Mouse (Mus musculus): ENCODE measurements around the gene Prss46. TPM values are rescaled to one million over a fixed set of nuclear protein-coding genes. Genes with fewer than 3 reads are reported as not detected.

Gene Prss46
- polyA plus RNA-seq, 1 experiment from 2014 or later = not detected

DNA sequence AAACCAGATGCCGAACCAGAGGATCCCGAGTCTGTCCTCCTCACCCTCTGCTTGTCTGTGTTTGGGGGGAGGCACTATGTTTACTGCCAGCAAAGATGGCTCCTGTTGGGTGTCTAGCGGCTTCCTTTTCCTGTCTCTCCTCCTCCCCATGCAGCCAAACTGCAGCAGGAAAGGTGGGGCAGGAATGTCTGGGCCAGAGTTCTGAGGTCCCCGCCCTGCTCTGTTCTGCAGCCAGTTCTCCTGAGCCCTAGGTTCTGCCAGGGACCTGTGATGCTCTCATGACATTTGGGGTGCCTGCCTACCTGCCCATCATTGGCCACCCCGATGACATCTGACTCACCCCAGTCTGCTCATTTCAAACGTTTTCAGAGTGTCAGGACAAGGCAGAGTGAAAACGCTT, 37.6 kb downstream of the Prss46 start:
- 68% methylated on average over 7 of the region's 7 CpGs for WGBS

DNA sequence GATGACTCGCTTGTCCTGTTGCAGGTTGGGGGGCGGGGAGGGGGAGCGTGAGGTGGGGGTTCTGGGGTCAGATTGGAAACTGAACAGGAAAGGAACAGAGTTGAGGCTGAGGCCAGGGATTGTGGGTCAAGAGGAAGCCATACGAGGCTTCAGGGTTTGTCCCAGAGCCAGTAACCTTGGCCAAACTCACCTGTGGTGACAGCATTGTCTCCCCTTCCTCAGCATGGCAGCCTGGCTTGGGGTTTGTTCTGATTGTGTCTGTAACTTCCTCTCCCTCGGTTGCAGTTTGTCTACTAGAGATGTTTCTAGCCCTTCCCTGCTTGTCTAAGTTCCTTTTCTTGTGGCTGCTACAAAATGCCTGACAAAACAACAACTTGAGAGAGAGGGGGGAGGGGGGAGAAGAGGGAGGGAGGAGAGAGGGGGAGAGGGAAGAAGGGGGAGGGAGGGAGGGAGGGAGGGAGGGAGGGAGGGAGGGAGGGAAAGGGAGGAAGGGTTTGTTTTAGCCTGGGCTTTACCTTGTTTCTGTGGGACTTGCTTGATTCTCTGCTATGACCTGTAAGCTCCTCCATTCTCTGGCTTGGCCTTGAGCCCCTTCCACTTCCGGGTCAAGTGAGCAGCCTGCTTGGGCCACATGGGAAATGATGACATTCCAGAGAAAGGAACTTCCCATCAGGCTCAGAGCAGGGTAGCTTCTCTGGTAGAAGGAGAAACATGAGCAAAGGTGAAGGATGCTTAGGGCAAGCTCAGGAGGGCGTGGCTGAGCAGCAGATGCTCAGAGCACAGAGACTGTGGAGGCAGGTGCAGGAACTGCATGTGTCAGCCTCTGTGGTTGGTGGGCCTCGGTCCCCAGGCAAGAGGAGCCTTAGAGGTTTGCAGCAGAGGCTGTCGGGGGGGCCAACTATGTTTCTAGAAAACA, 43.3 kb downstream of the Prss46 start:
- Histone ChIP-seq H3K4me2 (no peak overlapping the region), H3K9me3 (no peaks in the 10 kb centered on the region), H3K27ac (no peak overlapping the region), H3K27me3 (0 out of 2 replicates have a peak, but pooled peaks cover under 1% of the 10 kb centered on the region), H3K4me1 (replicated peaks) (peaks cover 9% of the 10 kb centered on the region; the same call in 1 of the 2 replicates), H3K36me3 (no peaks in the 10 kb centered on the region), H3K9ac (replicated peaks) (no peak overlapping the region), H3K4me3 (replicated peaks) (no peak overlapping the region)
- ATAC-seq (ENCODE audit: insufficient number of reproducible peaks, insufficient read depth, low FRiP score, low TSS enrichment, low read depth) = no peak
- 61% methylated on average over 9 of the region's 9 CpGs for WGBS

More for the DNA sequence above, 37.6 kb downstream of the Prss46 start:
- H3K27ac ChIP-seq = no peak overlapping the region
- no peaks in the 10 kb centered on the region for H3K9me3 ChIP-seq
- H3K4me2 ChIP-seq = no peak overlapping the region
- ATAC-seq (ENCODE audit: insufficient number of reproducible peaks, insufficient read depth, low FRiP score, low TSS enrichment, low read depth) = no peak
- H3K27me3 ChIP-seq = peaks cover 54% of the 10 kb centered on the region
- no peaks in the 10 kb centered on the region for H3K36me3 ChIP-seq
- H3K9ac ChIP-seq (replicated peaks) = no peak overlapping the region
- H3K4me3 ChIP-seq (replicated peaks) = no peak overlapping the region
- peaks cover 11% of the 10 kb centered on the region; the same call in 1 of the 2 replicates for H3K4me1 ChIP-seq (replicated peaks)

DNA sequence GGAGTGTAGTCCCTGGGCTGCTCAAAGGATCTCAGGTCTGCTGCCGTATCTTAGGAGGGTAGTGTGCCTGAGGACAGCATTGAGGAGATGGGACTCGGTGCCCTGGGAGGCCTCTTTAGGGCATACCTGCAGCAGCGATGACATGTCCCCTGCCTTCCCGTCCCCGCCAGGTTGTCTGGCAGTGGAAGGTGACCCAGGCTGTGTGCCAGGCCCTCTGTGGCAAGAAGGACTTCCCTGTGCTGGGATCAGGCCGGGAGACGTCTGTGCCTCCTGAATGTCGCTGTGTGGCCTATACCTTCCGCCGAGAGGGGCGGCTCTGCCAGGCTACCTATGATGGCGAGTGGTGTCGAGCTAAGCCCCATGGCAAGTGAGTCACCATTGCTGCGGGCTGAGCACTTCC, 44.6 kb downstream of the Prss46 start:
- no peaks in the 10 kb centered on the region for H3K36me3 ChIP-seq
- peaks cover 9% of the 10 kb centered on the region; the same call in 1 of the 2 replicates for H3K4me1 ChIP-seq (replicated peaks)
- no peak for ATAC-seq (ENCODE audit: insufficient number of reproducible peaks, insufficient read depth, low FRiP score, low TSS enrichment, low read depth)
- H3K4me3 ChIP-seq (replicated peaks) = no peak overlapping the region
- no peak overlapping the region for H3K9ac ChIP-seq (replicated peaks)
- no peak overlapping the region for H3K27ac ChIP-seq
- H3K27me3 ChIP-seq = 0 out of 2 replicates have a peak, but pooled peaks cover 2% of the 10 kb centered on the region
- no peaks in the 10 kb centered on the region for H3K9me3 ChIP-seq
- WGBS = 87% methylated on average over 14 of the region's 14 CpGs
- H3K4me2 ChIP-seq = no peak overlapping the region

DNA sequence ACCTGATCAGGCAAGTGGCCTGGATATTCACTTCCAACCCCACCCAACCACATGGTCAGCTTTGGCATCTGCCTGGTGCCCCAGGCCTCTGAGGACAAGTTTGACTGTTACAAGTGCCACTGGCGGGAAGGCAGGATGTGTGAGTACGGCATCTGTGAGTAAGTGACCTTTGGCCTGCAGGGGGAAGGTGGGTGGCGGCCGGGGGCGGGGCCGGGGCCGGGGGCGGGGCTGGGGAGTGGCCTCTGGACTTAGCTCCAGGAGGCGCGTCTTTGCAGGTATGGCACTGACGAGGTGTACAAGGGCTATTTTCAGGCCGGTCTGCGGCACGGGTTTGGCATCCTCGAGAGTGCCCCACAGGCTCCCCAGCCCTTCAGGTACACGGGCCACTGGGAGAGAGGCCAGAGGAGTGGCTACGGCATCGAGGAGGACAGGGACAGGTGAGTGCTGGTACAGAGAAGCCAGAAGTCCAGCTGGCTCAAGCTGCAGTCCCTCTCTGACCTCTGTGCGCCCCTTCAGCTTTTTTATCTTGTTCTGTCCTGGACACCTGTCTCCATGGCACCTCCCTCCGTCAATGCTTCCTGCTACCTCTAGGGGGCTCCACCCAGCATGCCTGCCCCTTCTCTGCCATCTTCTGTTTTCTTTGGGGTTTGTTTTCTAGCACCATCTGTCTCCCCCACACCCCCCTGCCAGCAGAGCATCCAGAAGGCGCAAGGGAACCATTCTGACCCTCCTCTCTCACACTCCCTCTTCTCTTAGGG, 45.9 kb downstream of the Prss46 start:
- Histone ChIP-seq H3K27me3 (peaks cover 11% of the 10 kb centered on the region; the same call in 1 of the 2 replicates), H3K9ac (replicated peaks) (no peak overlapping the region), H3K4me1 (replicated peaks) (peaks cover 9% of the 10 kb centered on the region; the same call in 1 of the 2 replicates), H3K4me2 (peak overlapping the region; percentile 24), H3K27ac (no peak overlapping the region), H3K4me3 (replicated peaks) (no peak overlapping the region), H3K36me3 (no peaks in the 10 kb centered on the region), H3K9me3 (no peaks in the 10 kb centered on the region)
- no peak for ATAC-seq (ENCODE audit: insufficient number of reproducible peaks, insufficient read depth, low FRiP score, low TSS enrichment, low read depth)
- 11% methylated on average over 21 of the region's 21 CpGs for WGBS

DNA sequence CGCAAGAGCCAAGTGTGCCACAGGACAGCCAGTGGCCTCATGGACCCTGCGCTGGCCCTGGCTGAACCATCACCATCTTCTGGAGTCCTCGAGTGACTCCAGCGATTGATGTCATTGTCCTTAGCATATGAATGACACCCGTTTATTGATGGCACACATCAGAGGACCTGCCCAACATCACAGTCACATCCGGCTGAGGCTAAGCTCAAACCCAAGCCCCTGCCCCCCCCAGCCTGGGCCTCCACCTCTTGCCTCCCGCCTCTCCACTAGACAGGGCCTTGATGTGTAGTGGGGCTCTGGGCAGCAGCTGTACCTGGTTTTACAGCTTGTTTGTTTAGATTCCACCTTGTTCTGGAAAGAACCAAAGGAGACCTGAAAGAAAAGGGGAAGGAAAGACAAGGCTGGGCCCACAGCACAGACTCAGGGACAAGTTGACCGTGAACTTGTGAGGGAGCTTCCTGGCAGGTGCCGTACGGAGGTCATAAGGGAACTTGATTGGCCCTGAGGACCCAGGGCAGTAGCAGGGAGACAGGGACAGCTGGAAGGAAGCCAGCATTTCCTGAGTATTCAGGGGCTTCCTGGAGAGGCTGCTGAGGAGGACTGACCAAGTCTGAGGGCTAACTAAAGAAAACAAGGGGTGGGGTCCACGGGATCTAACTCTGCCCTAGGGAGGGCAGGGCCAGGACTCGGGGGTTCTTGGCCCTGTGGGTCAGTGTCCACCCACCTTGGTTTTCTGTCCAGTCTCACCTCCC, 46.9 kb downstream of the Prss46 start:
- no peak overlapping the region for H3K4me3 ChIP-seq (replicated peaks)
- ATAC-seq (ENCODE audit: insufficient number of reproducible peaks, insufficient read depth, low FRiP score, low TSS enrichment, low read depth) = no peak
- H3K36me3 ChIP-seq = no peaks in the 10 kb centered on the region
- no peak overlapping the region for H3K9ac ChIP-seq (replicated peaks)
- 77% methylated on average over 12 of the region's 12 CpGs for WGBS
- peaks cover 18% of the 10 kb centered on the region for H3K4me1 ChIP-seq (replicated peaks)
- H3K27me3 ChIP-seq = peaks cover 11% of the 10 kb centered on the region; the same call in 1 of the 2 replicates
- no peak overlapping the region for H3K27ac ChIP-seq
- H3K4me2 ChIP-seq = no peak overlapping the region
- H3K9me3 ChIP-seq = no peaks in the 10 kb centered on the region

DNA sequence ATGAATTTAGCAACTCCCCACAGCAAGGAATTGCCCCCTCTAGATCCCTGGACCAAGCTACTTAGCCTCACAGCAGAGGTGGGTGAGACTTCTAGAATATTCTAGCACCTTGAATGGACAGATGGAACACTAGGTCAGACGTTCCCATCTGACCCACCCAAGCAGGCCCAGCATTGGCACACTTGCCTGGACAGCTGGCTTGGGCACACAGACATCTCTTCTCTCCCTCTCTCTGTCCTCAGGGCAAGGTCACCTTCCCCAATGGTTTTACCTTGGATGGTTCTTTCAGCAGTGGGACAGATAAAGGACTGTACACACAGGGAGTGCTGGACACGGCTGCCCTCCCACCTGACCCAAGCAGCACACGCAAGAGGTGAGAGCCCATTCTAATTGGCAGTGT, 48.2 kb downstream of the Prss46 start:
- H3K9ac ChIP-seq (replicated peaks) = no peak overlapping the region
- no peaks in the 10 kb centered on the region for H3K9me3 ChIP-seq
- H3K36me3 ChIP-seq = no peaks in the 10 kb centered on the region
- peaks cover 25% of the 10 kb centered on the region for H3K4me1 ChIP-seq (replicated peaks)
- WGBS = 87% methylated on average over 3 of the region's 3 CpGs
- H3K4me2 ChIP-seq = no peak overlapping the region
- H3K27me3 ChIP-seq = peaks cover 11% of the 10 kb centered on the region; the same call in 1 of the 2 replicates
- H3K4me3 ChIP-seq (replicated peaks) = no peak overlapping the region
- no peak for ATAC-seq (ENCODE audit: insufficient number of reproducible peaks, insufficient read depth, low FRiP score, low TSS enrichment, low read depth)
- no peak overlapping the region for H3K27ac ChIP-seq

DNA sequence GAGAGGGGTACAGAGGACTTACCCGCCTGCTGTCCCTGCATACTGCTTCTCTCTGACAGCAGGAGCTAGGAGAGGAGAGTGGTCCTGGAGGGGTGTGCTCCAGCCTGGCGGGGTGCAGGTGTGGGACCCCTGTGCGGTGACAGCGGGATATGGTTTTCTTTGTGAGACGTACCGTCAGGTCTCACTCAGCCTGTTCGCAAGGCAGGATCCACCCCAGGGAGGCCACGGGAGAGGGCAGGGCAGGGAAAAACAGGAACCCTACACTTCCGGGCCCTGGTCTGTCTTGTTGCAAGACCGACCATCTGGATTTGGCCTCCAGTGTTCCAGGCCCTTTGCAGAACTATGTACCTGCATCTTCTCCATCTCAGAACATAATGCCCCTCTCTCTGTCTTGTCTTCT, 49.1 kb downstream of the Prss46 start:
- no peak for ATAC-seq (ENCODE audit: insufficient number of reproducible peaks, insufficient read depth, low FRiP score, low TSS enrichment, low read depth)
- 74% methylated on average over 10 of the region's 10 CpGs for WGBS
- peaks cover 11% of the 10 kb centered on the region for H3K27me3 ChIP-seq
- no peaks in the 10 kb centered on the region for H3K36me3 ChIP-seq
- H3K9ac ChIP-seq (replicated peaks) = no peak overlapping the region
- peaks cover 25% of the 10 kb centered on the region for H3K4me1 ChIP-seq (replicated peaks)
- H3K9me3 ChIP-seq = no peaks in the 10 kb centered on the region
- H3K4me2 ChIP-seq = no peak overlapping the region
- no peak overlapping the region for H3K27ac ChIP-seq
- no peak overlapping the region for H3K4me3 ChIP-seq (replicated peaks)

DNA sequence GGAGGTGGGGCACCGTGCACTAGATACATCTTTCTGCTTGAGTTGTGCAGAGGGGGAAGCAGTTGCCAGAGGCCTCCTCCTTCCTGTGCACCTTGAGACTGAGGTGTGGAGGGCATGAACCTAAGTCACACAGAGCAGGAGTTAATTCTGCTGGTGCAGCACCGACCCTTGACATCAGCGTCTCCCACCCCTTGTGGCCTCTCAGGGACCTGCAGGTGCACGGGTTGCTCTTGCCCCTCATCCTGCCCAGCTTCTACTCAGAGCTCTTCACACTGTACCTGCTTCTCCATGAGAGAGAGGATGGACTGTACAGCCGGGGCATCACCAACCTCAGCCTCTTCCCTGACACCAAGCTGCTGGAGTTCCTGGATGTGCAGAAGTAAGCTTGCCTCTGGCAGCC, 51.2 kb downstream of the Prss46 start:
- Histone ChIP-seq H3K4me2 (no peak overlapping the region), H3K9ac (replicated peaks) (no peak overlapping the region), H3K36me3 (no peaks in the 10 kb centered on the region), H3K4me1 (replicated peaks) (peaks cover 16% of the 10 kb centered on the region), H3K4me3 (replicated peaks) (no peak overlapping the region), H3K9me3 (no peaks in the 10 kb centered on the region), H3K27me3 (peaks cover 16% of the 10 kb centered on the region), H3K27ac (no peak overlapping the region)
- ATAC-seq (ENCODE audit: insufficient number of reproducible peaks, insufficient read depth, low FRiP score, low TSS enrichment, low read depth) = no peak
- 53% methylated on average over 5 of the region's 5 CpGs for WGBS

DNA sequence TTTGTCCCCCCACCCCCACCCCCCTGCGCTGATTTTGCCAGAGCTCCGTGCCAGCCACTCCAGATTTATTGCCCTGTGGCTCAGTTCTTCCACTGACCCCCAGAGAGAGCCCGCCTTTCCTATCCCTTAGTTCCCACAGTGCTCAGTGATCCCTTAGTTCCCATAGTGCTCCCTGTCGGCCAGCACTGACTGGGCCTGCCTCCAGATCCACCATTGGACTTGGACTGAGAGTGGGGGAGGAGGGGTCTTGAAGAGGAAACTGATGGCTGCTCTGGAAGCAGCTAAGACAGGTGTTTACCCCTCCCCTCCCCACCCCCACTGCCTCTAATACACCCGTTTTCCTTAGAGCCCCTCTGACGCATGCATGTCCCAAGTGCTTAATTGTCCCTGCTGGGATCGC, 51.7 kb downstream of the Prss46 start:
- Histone ChIP-seq H3K27me3 (peaks cover 16% of the 10 kb centered on the region), H3K27ac (no peak overlapping the region), H3K9ac (replicated peaks) (no peak overlapping the region; the same call in 1 of the 2 replicates), H3K4me2 (peak overlapping the region; percentile 32), H3K4me3 (replicated peaks) (no peak overlapping the region; the same call in 1 of the 2 replicates), H3K4me1 (replicated peaks) (peaks cover 16% of the 10 kb centered on the region), H3K36me3 (no peaks in the 10 kb centered on the region), H3K9me3 (no peaks in the 10 kb centered on the region)
- ATAC-seq (ENCODE audit: insufficient number of reproducible peaks, insufficient read depth, low FRiP score, low TSS enrichment, low read depth) = no peak
- WGBS = 12% methylated on average over 7 of the region's 7 CpGs

DNA sequence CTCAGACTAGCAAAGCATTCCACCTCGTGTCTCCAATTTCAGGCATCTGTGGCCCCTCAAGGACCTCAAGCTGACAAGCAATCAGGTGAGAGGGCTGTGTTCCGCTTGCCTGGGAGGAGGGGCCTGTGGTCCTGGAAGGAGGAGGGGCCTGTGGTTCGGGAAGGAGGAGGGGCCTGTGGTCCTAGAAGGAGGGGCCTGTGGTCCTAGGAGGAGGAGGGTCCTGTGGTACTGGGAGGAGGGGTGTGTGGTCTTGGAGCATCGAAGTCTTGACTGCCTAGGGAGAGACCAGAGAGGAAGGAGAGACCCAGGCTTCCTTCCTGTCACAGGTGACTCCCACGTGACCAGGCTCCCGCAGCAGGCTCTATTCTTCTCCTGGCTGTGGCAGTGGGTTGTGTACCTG, 52.3 kb downstream of the Prss46 start:
- Histone ChIP-seq H3K27ac (no peak overlapping the region), H3K4me3 (replicated peaks) (no peak overlapping the region; the same call in 1 of the 2 replicates), H3K9me3 (no peaks in the 10 kb centered on the region), H3K4me2 (peak overlapping the region; percentile 32), H3K36me3 (no peaks in the 10 kb centered on the region), H3K4me1 (replicated peaks) (peaks cover 16% of the 10 kb centered on the region), H3K27me3 (peaks cover 16% of the 10 kb centered on the region), H3K9ac (replicated peaks) (no peak overlapping the region; the same call in 1 of the 2 replicates)
- peak; percentile 33; the same call in 1 of the 2 replicates for ATAC-seq (ENCODE audit: insufficient number of reproducible peaks, insufficient read depth, low FRiP score, low TSS enrichment, low read depth)
- WGBS = 5% methylated on average over 6 of the region's 6 CpGs

Data from limb, embryonic 12.5 days (tissue).